Mouse (Mus musculus): ENCODE results near the gene Zbtb42. TPM values are rescaled to one million over a fixed set of nuclear protein-coding genes. Genes with fewer than 3 reads are reported as not detected.

The Zbtb42 gene
- polyA plus RNA-seq (2015; fragmentation: Nextera tagmentation; extraction: Ambion mirVana) = 0.40 and 0.71 TPM in 2 replicates

DNA sequence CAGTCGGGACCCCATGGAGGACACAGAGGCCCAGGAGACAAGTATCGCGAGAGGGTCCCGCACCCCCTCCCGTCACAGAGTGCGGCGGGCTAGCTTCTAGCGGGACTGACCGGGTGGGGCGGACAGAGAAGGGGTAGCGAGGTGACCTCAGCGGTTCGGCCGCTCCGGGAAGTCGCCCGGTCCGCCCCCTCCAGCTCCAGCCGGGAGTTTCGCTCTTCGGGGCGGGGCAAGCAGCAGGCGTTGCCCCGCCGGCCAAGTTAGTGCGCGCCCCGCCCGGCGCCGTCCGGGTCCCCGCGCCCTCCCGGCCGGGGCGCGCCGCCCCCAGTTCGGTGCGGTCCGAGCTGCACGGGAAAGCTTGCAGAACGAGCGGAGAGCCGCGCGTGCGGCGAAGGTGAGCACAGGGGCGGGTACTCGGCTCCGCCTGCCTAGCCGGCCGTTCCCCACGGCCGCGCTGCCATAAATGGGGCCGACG is at the start of gene Zbtb42:
Gene Zbtb42, plus strand, starts transcription at position 274 of the 472 bp plus-strand sequence.
- no peak for ATAC-seq (ENCODE audit: low read depth)
- no peak within 1 kb of the TSS for H3K27ac ChIP-seq

DNA sequence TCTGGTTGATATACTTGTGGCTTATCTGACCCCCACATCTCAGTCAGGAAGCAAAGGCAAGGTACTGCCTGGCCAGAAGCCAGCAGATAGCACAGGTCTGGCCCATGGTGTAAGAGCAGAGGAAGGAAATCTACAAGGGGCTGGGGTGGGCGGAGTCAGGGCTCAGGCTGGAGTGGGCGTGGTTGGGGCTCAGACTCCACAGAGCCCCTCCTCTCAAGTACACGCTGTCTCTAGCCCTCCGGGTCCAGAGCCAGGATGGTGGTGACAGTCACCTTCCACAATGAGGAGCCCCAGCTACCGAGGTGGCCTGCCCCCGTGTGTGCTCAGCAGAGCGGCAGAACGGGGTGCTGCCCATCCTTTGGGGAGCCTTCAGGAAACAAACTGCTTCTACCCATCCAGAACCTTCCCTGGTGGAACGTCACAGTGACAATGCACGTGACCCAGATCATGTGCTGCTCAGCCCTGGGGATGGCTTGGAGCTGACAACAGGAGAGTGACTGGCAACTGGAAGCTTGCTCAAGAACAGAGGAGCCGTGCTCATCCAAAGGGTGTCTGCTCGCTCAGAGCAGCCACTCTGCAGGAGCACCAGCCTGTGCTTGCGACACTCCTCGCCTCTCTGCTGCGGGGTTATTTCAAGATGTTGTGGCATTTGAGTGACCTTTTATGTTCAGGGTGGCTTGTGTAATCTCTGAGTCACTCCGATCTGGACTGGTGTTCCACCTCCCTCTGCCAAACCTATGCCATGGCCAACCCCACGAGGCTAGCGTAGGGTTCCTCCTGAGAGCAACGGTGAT is 49.5 kb upstream of the Zbtb42 start:
- Histone ChIP-seq H3K9ac (peak overlapping the region; percentile 15), H3K4me3 (replicated peaks) (peak overlapping the region; percentile 36), H3K27me3 (no peaks in the 10 kb centered on the region), H3K4me2 (peak overlapping the region; percentile 61), H3K9me3 (replicated peaks) (no peaks in the 10 kb centered on the region), H3K36me3 (no peaks in the 10 kb centered on the region), H3K4me1 (replicated peaks) (peaks cover 73% of the 10 kb centered on the region), H3K27ac (peak overlapping the region; percentile 53)
- DNase-seq (peak; percentile 57), ATAC-seq (ENCODE audit: low read depth) (peak; percentile 70)
- WGBS (ENCODE audit: insufficient replicate concordance) = 12% methylated on average over 19 of the region's 19 CpGs

More for the DNA sequence above, at the start of gene Zbtb42:
- Histone ChIP-seq H3K36me3 (no peaks in the 10 kb centered on the region), H3K4me3 (replicated peaks) (peak within 1 kb of the TSS; percentile 68), H3K4me1 (replicated peaks) (peaks cover 36% of the 10 kb centered on the region), H3K9me3 (replicated peaks) (no peaks in the 10 kb centered on the region), H3K4me2 (peak within 1 kb of the TSS; percentile 89), H3K27me3 (peaks cover 78% of the 10 kb centered on the region), H3K9ac (peak within 1 kb of the TSS; percentile 66)
- no peak for DNase-seq
- under 1% methylated on average over 60 of the region's 60 CpGs for WGBS (ENCODE audit: insufficient replicate concordance)

DNA sequence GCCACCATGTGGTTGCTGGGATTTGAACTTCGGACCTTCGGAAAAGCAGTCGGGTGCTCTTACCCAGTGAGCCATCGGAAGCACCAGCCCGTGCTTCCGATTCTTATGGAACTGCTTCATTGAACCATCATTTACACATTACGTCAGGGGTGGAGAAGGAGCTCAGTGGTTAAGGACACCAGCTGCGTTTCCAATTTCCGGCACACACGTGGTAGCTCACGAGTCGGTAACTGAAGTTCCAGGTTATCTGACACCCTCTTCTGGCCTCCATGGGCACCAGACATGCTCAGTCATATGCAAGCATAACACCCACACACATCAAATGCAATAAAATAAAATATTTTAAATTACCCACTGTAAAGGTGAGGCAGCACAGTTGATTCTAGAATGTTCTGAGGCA is 48.6 kb upstream of the Zbtb42 start:
- Histone ChIP-seq H3K27me3 (no peaks in the 10 kb centered on the region), H3K4me1 (replicated peaks) (peaks cover 77% of the 10 kb centered on the region), H3K4me2 (no peak overlapping the region), H3K9me3 (replicated peaks) (no peaks in the 10 kb centered on the region), H3K4me3 (replicated peaks) (no peak overlapping the region), H3K36me3 (no peaks in the 10 kb centered on the region), H3K27ac (no peak overlapping the region), H3K9ac (no peak overlapping the region)
- no peak for ATAC-seq (ENCODE audit: low read depth)
- WGBS (ENCODE audit: insufficient replicate concordance) = 83% methylated on average over 12 of the region's 12 CpGs
- DNase-seq = no peak

DNA sequence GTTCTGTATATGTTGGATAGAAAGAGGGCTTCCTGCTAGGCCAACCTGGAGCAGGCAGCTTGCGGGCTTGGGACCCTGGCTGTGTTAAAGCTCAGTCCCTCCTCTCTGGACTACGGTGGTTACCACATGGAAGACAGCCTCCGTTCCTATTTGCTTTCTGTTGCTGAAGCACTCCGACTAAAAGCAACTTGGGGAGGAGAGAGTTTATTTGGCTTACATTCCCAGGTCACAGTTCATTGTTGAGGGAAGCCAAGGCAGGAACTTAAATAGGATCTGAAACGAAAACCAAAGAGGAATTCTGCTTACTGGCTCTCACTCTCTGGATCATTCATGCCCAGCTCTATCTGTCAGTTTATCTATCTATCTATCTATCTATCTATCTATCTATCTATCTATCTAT is 47.8 kb upstream of the Zbtb42 start:
- no peaks in the 10 kb centered on the region for H3K27me3 ChIP-seq
- no peak overlapping the region for H3K4me2 ChIP-seq
- peaks cover 75% of the 10 kb centered on the region for H3K4me1 ChIP-seq (replicated peaks)
- H3K4me3 ChIP-seq (replicated peaks) = no peak overlapping the region
- DNase-seq = no peak
- H3K9me3 ChIP-seq (replicated peaks) = no peaks in the 10 kb centered on the region
- no peak for ATAC-seq (ENCODE audit: low read depth)
- H3K9ac ChIP-seq = no peak overlapping the region
- peak overlapping the region; percentile 5; the same call in 1 of the 2 replicates for H3K27ac ChIP-seq
- 67% methylated on average over 5 of the region's 5 CpGs for WGBS (ENCODE audit: insufficient replicate concordance)
- H3K36me3 ChIP-seq = no peaks in the 10 kb centered on the region

DNA sequence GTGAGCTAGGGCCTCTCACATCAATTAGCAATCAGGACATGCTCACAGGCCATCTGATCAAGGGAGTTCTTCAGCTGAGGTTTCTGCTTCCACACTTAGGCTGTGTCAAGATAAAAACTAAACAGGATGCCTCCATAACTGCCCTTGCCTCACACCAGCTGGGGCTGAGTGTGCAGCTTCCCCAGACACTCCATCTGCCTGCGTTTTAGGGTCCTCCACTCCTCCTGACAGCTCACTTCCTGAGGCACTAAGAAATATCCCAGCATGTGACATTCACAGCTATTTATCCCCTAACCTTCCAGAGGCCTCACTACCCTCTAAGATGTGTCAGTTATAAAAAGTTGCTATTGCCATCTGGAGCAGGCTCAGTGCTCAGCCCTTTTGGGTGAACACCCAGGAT is 47.2 kb upstream of the Zbtb42 start:
- Histone ChIP-seq H3K4me1 (replicated peaks) (peaks cover 68% of the 10 kb centered on the region), H3K9me3 (replicated peaks) (no peaks in the 10 kb centered on the region), H3K27me3 (no peaks in the 10 kb centered on the region), H3K4me3 (replicated peaks) (no peak overlapping the region), H3K4me2 (no peak overlapping the region), H3K9ac (no peak overlapping the region), H3K27ac (peak overlapping the region; percentile 13; the same call in 1 of the 2 replicates), H3K36me3 (no peaks in the 10 kb centered on the region)
- no peak for DNase-seq
- 22% methylated on average over 1 of the region's 1 CpGs for WGBS (ENCODE audit: insufficient replicate concordance)
- ATAC-seq (ENCODE audit: low read depth) = no peak

DNA sequence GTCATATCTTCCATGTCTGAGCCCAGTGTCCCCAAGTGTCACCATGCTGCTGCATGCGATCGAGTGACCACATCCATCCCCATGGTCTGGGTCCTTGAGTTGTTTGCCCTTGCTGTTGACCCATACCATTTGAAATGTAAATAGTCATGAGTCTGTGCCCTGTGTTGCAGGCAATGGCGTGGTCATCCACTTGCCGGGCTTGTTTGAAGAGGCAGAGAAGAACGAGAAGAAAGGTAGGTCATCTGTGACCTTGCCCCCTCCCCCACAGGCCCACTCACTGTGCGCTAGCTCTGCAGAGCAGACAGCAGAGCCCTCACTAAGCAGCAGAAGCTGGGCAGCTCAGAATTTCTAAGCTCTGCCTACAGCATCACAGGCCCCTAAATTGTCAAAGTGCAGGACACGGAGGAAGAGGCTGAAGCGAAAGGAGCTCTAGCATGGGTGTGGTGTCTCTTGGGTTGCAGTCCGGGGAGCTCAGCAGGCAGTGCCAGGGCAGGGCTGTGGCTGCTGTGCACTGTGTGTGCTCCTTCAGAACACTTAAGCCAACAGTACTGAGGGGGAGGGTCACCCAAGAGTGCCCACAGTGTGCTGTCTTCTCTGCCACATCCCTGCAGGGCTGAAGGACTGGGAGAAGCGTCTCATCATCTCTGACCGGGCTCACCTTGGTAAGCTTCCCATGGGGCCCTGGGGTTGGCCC is 46.4 kb upstream of the Zbtb42 start:
- Histone ChIP-seq H3K27ac (peak overlapping the region; percentile 20; the same call in 1 of the 2 replicates), H3K4me2 (peak overlapping the region; percentile 10; the same call in 1 of the 2 replicates), H3K27me3 (no peaks in the 10 kb centered on the region), H3K9me3 (replicated peaks) (no peaks in the 10 kb centered on the region), H3K4me3 (replicated peaks) (no peak overlapping the region), H3K4me1 (replicated peaks) (peaks cover 61% of the 10 kb centered on the region), H3K36me3 (no peaks in the 10 kb centered on the region), H3K9ac (no peak overlapping the region)
- ATAC-seq (ENCODE audit: low read depth) = no peak; the same call in 1 of the 2 replicates
- DNase-seq = no peak
- 56% methylated on average over 11 of the region's 11 CpGs for WGBS (ENCODE audit: insufficient replicate concordance)

DNA sequence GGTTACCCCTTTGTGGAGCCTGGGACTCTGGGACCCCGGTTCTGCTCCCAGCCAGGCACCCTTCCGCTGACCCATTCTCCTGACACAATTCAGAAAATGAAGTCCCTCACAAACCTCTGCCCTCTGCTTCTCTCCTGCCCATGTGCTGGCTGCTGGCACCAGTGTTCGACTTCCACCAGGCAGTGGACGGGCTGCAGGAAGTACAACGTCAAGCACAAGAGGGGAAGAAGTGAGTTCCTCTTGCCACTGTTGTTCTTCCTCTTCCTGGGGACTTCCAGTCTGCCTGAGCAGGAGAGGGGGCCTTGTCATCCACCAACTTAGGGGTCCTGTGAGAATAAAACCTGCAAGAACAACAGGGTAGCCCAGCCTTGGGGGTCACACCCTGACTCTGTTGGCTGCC is 45.7 kb upstream of the Zbtb42 start:
- DNase-seq (no peak), ATAC-seq (ENCODE audit: low read depth) (no peak)
- Histone ChIP-seq H3K36me3 (no peaks in the 10 kb centered on the region), H3K4me1 (replicated peaks) (peaks cover 60% of the 10 kb centered on the region), H3K9ac (no peak overlapping the region), H3K27me3 (no peaks in the 10 kb centered on the region), H3K27ac (peak overlapping the region; percentile 20; the same call in 1 of the 2 replicates), H3K4me2 (peak overlapping the region; percentile 10; the same call in 1 of the 2 replicates), H3K4me3 (replicated peaks) (no peak overlapping the region), H3K9me3 (replicated peaks) (no peaks in the 10 kb centered on the region)
- WGBS (ENCODE audit: insufficient replicate concordance) = 45% methylated on average over 5 of the region's 5 CpGs

DNA sequence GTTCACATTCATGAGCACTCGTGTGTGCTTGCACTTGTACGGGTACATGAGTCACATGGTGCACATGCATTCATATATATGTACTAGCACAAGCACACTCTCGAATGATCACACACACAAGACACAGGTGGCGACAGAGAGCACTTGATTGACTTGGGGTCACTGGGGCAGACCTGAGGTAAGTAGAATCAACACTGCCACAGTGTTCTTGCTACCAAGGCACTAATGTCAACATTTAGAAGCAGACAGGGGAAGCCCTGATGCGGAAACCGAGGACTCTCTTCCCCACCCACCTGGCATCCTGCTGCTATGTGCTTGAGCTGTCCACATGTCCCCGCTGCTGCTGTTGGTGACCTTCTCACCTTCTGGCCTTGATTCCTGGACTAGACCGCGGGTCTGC is 44.9 kb upstream of the Zbtb42 start:
- H3K27ac ChIP-seq = 0 out of 2 replicates have a peak overlapping the region, but pooled peaks have one; percentile 20
- H3K9ac ChIP-seq = no peak overlapping the region
- no peaks in the 10 kb centered on the region for H3K36me3 ChIP-seq
- WGBS (ENCODE audit: insufficient replicate concordance) = 63% methylated on average over 9 of the region's 9 CpGs
- H3K4me1 ChIP-seq (replicated peaks) = peaks cover 52% of the 10 kb centered on the region
- DNase-seq (no peak), ATAC-seq (ENCODE audit: low read depth) (no peak)
- H3K4me3 ChIP-seq (replicated peaks) = no peak overlapping the region
- H3K27me3 ChIP-seq = no peaks in the 10 kb centered on the region
- no peak overlapping the region for H3K4me2 ChIP-seq
- no peaks in the 10 kb centered on the region for H3K9me3 ChIP-seq (replicated peaks)

DNA sequence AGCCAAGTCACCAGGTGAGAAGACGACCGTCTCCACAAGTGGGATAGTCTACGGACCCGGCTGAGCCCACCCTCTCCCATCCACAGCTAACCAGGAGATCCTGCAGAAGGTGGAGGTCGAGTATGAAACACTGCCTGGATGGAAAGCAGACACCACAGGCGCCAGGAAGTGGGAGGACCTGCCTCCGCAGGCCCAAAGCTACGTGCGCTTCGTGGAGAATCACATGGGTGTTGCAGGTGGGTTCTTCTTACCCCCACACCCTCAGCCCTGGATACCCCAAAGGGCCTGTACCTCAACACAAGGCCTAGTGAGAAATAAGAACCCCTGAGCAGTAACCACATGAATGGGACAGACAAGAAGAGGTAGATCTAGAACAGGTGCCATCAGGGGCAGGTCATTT is 39.1 kb upstream of the Zbtb42 start:
- Histone ChIP-seq H3K9ac (no peak overlapping the region), H3K36me3 (no peaks in the 10 kb centered on the region), H3K4me3 (replicated peaks) (no peak overlapping the region), H3K27me3 (no peaks in the 10 kb centered on the region), H3K27ac (no peak overlapping the region), H3K4me2 (no peak overlapping the region), H3K9me3 (replicated peaks) (no peaks in the 10 kb centered on the region), H3K4me1 (replicated peaks) (peaks cover 15% of the 10 kb centered on the region)
- 71% methylated on average over 10 of the region's 10 CpGs for WGBS (ENCODE audit: insufficient replicate concordance)
- no peak for ATAC-seq (ENCODE audit: low read depth)
- no peak for DNase-seq

DNA sequence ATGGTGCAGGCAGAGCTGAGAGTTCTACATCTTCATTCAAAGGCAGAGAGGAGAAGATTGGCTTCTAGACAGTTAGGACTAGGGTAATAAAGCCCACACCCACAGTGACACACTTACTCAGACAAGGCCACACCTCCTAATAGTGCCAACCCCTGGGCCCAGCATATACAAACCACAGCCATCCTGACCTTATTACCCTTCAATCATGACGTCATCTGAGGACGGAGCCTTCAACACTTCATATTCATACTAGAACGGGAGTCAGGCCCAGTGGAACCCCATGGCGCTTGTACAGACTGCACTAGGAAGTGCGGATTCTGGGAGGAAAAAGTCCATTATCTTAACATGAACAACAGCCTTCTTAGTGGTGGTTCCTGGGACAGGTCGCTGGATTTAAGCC is 35.5 kb upstream of the Zbtb42 start:
- Histone ChIP-seq H3K4me1 (replicated peaks) (peaks cover 41% of the 10 kb centered on the region), H3K27ac (no peak overlapping the region), H3K27me3 (no peaks in the 10 kb centered on the region), H3K9me3 (replicated peaks) (no peaks in the 10 kb centered on the region), H3K4me2 (no peak overlapping the region), H3K9ac (no peak overlapping the region), H3K36me3 (peaks cover 17% of the 10 kb centered on the region), H3K4me3 (replicated peaks) (no peak overlapping the region)
- WGBS (ENCODE audit: insufficient replicate concordance) = 86% methylated on average over 6 of the region's 6 CpGs
- no peak for ATAC-seq (ENCODE audit: low read depth)
- no peak for DNase-seq

DNA sequence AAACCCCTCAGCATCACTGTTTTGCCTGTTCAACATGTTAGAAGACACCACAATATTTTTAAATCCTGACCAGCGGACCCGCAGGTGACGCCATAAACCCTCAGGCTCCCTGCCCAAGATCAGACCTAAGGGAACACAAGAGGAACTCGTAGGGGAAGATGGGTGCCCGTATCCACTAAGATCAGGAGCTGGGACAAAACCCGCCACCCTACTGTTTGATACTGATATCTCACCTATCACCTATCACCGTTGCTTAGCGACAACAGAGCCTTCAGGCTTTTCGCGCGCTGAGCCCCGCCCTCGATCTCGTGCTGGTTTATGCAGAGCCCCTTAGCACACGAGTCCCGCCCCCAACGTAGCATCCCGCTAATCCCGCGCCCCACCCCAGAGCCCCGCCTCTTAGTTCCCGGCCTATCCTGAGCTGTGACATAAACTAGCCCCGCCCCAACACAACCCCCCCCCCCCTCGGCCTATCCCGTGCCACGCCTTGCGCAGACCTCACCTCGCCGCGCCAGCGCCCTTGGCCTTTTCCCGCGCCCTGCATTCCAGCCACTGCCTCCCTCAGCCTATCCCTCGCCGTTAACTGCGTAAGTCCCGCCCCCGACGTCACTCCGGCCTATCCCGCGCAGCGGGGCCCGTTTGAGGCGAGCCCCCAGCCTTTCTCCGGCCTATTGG is 34.3 kb upstream of the Zbtb42 start, which contains the start of gene Siva1:
Gene Siva1, plus strand, starts transcription at position 500 of the 675 bp plus-strand sequence.
- peaks cover 29% of the 10 kb centered on the region for H3K36me3 ChIP-seq
- 2% methylated on average over 41 of the region's 46 CpGs for WGBS (ENCODE audit: insufficient replicate concordance)

More for the DNA sequence above, 34.3 kb upstream of the Zbtb42 start, which contains the start of gene Siva1:
- peak within 1 kb of the TSS; percentile 82 for H3K9ac ChIP-seq
- ATAC-seq (ENCODE audit: low read depth) (peak; percentile 94), DNase-seq (peak; percentile 97)
- H3K4me3 ChIP-seq (replicated peaks) = peak within 1 kb of the TSS; percentile 75
- peaks cover 41% of the 10 kb centered on the region for H3K4me1 ChIP-seq (replicated peaks)
- no peaks in the 10 kb centered on the region for H3K27me3 ChIP-seq
- peak within 1 kb of the TSS; percentile 97 for H3K4me2 ChIP-seq
- peak within 1 kb of the TSS; percentile 88 for H3K27ac ChIP-seq
- no peaks in the 10 kb centered on the region for H3K9me3 ChIP-seq (replicated peaks)
